Mouse (Mus musculus) cortical plate, adult 2 months (tissue): ENCODE measurements around the gene Hsd17b1.

Experiments
- CTCF ChIP-seq: fragments of 200-500 bp; IDR thresholded peaks from 2 replicates; pipeline ENCODE4 v1.5.1; 2011; ENCODE audit warnings: mild to moderate bottlenecking, control low read depth, low read length; ENCODE audit not compliant: insufficient read depth; ENCODE audit errors: extremely low read depth
- POLR2A ChIP-seq: fragments of 200-500 bp; IDR thresholded peaks from 2 replicates; pipeline ENCODE4 v1.6.1; 2011; ENCODE audit warnings: mild to moderate bottlenecking, low read length, control low read depth; ENCODE audit not compliant: insufficient read depth; ENCODE audit errors: extremely low read depth

DNA sequence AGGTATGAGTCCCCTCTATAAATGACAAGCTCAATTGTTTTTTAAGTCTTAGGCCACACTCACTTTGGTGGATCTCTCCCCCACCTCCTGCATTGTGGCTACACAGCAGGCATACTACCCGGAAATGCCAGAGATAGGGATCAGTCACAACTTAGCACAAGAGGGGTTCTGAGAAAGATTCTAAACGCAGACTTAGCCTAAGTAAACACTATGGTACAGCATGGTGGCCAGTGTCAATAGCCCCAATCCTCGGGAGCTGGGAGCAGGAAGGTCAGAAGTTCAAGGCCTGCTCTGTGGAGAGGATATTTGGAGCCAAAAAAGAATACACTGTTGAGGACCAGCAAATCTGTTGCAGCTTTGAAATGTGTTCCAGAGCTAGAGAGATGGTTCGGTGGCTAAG lies 39.9 kb downstream of the Hsd17b1 start:
- no peak for TF ChIP-seq CTCF
- no peak for TF ChIP-seq POLR2A
